Mouse (Mus musculus): ENCODE measurements around the gene Neurl1a.

GRCm38 (mm10) chr19:47242227-47242626 lies 63.6 kb downstream of the Neurl1a start:
- TF ChIP-seq CTCF (IDR thresholded peaks at IDR 0.05; ENCODE audit: borderline replicate concordance, insufficient read depth, low read depth, low read length) (no peak), POLR2A (IDR thresholded peaks at IDR 0.05; ENCODE audit: borderline replicate concordance, insufficient read depth, low read length) (no peak)
